Mouse (Mus musculus): ENCODE data around the gene Camta2. TPM values are rescaled to one million over a fixed set of nuclear protein-coding genes. Genes with fewer than 3 reads are reported as not detected.

Gene Camta2
- total RNA-seq, 2 experiments from 2014 or later: 238 to 261 TPM

DNA sequence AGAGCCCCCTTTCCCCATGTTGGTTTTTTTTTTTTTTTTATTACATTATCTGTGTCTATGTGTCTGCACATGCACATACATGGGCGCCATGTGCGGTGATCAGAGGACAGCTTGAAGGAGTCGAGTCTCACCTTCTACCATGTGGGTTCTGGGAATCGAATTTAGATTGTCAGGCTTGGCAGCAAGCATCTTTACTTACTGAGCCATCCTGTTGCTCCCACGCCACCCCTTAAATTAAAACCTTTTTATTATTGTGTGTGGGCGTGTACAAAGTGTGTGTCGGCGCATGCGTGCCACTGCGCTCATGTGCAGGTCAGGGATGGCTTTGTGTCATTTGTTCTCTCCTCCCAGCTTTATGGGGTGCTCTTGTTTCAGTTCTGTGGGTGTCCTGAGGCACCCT lies 23.1 kb upstream of the Camta2 start:
- Histone ChIP-seq H3K4me3 (no peak overlapping the region), H3K27ac (no peak overlapping the region)
- DNase-seq (ENCODE audit: extremely low spot score in 1 of 2, low spot score in 2 of 2): peak in 1 of 2 experiments; percentile 25
- no peak for TF ChIP-seq CTCF (IDR thresholded peaks at IDR 0.05)
- intact Hi-C loops (cut with DNase I): loop anchor here (5.0 kb wide), 1 partner anchor 39 kb away; no protein-coding TSS in a partner anchor

DNA sequence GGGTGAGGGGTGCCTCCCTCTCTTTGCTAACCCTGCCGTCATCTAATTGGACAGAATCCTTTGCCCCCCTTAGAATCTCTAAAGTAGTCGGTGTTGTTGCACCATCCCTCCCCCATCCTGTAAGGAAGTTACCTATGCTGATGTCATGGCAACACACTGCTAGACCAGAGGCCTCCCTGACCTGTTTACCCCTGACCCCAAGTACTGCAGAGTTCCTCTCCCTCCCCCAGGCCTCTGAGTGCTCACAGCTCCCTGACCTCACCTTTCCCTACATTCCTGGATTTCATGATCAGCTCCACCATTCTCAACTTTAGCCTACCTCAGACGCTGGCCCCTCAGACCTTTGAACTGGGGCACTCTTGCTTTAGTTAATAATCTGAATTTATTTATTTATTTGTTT lies 18.2 kb upstream of the Camta2 start:
- no peak for TF ChIP-seq CTCF (IDR thresholded peaks at IDR 0.05)
- no peak overlapping the region for H3K4me3 ChIP-seq
- intact Hi-C loops (cut with DNase I): no loop called here

DNA sequence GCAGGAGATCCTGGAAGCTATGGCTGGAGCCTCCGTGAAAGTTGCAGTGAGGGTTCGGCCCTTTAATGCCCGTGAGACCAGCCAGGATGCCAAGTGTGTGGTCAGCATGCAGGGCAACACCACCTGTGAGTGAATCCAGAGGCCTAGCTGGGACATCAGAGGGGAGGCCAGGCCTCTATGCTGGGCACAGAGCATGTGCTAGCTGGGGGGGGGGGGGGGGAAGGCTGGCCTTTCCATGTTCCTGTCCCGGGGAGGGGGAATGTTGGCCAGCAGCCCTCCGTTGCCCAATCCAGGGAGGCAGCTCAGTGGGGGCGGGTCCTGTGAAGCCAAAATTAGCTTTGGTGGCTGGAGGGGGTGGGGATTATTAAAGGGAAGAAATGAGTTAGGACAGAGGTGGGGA lies 14.9 kb upstream of the Camta2 start:
- Histone ChIP-seq H3K27ac (peak overlapping the region; percentile 99), H3K4me3 (peak overlapping the region; percentile 79)
- no peak for TF ChIP-seq CTCF (IDR thresholded peaks at IDR 0.05)
- DNase-seq (ENCODE audit: extremely low spot score in 1 of 2, low spot score in 2 of 2): no peak
- intact Hi-C loops (cut with DNase I): no loop called here

More for the DNA sequence above, 18.2 kb upstream of the Camta2 start:
- no peak for DNase-seq (ENCODE audit: extremely low spot score in 1 of 2, low spot score in 2 of 2)
- no peak overlapping the region for H3K27ac ChIP-seq

DNA sequence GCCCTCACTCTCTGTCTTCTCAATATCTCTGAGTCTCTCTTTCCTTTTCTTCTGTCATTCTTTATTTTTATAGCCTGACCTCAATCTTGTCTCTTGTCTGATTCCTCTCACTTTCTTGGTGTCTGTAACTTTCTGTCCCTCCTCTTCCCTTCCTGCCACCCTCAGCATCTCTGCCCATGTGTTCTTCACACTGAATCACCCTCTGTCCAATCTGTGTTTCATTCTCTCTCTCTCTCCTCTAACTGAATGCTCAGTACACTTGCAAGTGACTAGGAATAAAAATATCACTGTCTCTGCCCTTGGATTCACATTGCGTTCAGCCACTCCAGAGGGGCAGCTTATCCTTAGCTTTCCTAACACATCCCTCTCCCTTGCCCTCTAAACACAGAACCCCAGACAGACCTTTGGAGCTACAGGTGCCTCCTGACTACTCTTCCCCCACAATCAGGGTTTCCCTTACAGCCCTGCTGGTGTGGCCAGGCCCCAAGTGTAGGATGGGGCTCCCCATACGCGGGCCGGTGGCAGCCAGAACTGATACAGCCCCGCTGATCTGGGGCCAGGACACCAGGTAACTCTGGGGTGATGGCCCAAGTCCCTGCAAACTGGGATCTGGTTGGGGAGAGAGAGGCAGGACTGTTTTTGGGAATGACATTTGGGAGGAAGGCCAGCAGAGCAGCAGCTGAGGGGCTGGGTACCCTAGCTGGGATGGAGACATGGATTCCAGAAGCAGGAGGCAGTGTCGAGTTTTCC lies 14.3 kb upstream of the Camta2 start:
- intact Hi-C loops (cut with DNase I): loop anchor here (2.0 kb wide), 1 partner anchor 55 kb away; the partner anchor contains the start of genes Rnf167 and Slc25a11
- H3K4me3 ChIP-seq: peak overlapping the region; percentile 79
- no peak for DNase-seq (ENCODE audit: extremely low spot score in 1 of 2, low spot score in 2 of 2)
- peak overlapping the region; percentile 99 for H3K27ac ChIP-seq
- TF ChIP-seq CTCF (IDR thresholded peaks at IDR 0.05): no peak

DNA sequence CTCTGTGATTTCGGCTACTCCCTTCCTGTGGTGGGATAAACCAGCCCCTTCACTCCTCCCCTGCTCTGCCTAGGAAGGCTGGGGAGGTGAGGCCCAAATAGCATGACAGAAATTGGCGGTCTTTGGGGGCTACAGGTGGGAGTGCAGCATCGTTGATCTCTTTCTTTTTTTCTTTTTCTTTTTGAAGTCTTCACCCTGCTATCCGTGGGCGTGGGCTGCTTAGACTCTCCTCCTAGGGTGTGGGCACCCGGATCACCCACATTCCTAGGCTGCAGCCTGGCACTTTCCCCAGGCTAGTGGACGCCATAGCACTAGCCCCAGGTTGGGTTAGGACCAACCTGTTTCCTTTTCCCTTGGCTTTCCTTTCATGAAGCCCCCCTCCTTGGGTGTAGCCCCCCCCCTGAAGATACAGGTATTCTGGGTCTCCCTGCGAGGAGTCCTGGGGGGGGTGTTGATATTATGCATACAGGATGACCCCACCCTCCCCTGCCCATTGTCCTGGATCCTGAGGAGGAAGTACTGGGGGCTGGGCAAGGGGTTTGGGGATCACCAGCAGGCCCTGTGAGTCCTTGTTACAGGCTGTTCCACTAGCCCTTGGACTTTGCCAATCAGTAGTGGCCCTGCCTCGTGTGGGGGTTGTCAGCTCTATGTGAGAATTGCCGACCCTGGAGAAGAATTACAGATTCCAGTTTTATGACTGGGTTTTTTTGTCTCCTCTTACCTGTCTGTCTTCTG lies 13.5 kb upstream of the Camta2 start:
- Histone ChIP-seq H3K4me3 (peak overlapping the region; percentile 79), H3K27ac (peak overlapping the region; percentile 99)
- no peak for DNase-seq (ENCODE audit: extremely low spot score in 1 of 2, low spot score in 2 of 2)
- no peak for TF ChIP-seq CTCF (IDR thresholded peaks at IDR 0.05)
- intact Hi-C loops (cut with DNase I): loop anchor here (2.0 kb wide), 1 partner anchor 55 kb away; the partner anchor contains the start of genes Rnf167 and Slc25a11

DNA sequence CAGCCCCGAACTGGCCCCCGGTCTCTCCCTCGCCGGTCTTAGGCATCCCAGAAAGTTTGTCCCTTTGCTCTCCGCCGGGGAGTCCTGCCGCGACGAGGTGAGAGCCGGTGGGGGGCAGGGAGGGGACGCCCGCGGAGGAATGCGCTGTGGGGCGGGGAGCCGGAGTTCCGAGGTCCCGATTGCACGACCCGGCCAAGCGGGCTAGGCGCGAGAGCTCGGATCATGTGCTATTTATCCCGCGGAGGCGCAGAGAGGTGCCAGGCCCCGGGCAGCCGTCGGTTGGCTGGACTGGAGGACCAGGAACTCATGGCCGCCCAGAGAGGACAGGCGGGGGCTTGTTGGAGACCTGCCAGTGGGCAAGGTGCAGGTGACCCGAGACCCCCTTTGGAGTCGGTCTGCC lies 12.7 kb upstream of the Camta2 start:
- peak overlapping the region; percentile 79 for H3K4me3 ChIP-seq
- DNase-seq (ENCODE audit: extremely low spot score in 1 of 2, low spot score in 2 of 2): peak; percentile 55 to 58
- intact Hi-C loops (cut with DNase I): loop anchor here (1.0 to 2.0 kb wide), 2 partner anchors 12 to 54 kb away; partner anchors contain the start of genes Camta2, Rnf167 and Slc25a11
- peak overlapping the region; percentile 99 for H3K27ac ChIP-seq
- no peak for TF ChIP-seq CTCF (IDR thresholded peaks at IDR 0.05)

DNA sequence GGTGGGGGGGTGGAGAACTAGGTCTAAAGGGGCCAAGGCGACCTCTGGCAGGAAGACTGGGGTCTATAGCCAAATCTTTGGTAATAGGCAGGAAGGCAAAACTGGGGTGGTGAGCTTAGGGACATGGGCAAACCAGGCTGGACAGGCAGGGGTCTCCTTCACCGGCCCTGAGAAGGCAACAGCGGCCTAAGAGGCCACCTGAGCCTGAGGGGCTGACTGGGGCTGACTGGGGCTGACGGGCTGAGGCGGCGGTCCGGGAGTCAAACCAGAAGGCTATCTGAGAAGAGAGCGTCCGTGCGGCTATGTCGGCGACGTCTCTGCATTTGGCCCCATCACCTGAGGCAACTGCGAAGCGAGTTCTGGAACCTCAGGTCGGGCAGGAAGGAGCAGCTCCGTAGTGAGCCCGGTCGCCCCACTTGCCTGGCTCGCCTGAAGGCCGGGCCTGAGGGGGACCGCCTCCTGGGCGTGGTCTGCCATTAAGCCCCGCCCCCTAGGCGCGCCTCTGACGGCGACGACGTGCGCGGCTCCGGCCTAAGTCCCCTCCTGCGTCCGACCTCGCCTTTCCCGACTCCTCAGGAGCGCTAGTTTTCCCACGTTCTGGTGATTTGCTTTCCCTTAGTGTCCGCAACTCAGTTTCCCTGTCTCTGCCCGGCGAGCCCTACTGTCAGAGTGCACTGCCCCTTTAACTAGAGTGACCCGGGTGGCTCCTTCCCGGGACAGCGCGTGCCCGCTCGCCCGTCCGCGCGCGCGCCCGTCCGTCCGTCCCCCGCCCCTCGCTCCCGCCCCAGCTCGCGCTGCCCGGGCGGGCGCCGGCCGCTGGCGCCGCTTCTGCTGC lies 12.0 kb upstream of the Camta2 start, which contains the start of the genes Inca1 and Kif1c:
Gene Inca1 (minus strand): TSS at position 434 of the 835 bp plus-strand sequence.
Gene Kif1c (plus strand): TSS at position 827 of the 835 bp plus-strand sequence.
- H3K4me3 ChIP-seq: peak within 1 kb of the TSS; percentile 79
- peak; percentile 95 to 97 for DNase-seq (ENCODE audit: extremely low spot score in 1 of 2, low spot score in 2 of 2)
- H3K27ac ChIP-seq: peak within 1 kb of the TSS; percentile 99
- intact Hi-C loops (cut with DNase I): loop anchor here (1.0 to 2.0 kb wide), 2 partner anchors 12 to 53 kb away; partner anchors contain the start of genes Camta2, Rnf167 and Slc25a11
- no peak for TF ChIP-seq CTCF (IDR thresholded peaks at IDR 0.05)

DNA sequence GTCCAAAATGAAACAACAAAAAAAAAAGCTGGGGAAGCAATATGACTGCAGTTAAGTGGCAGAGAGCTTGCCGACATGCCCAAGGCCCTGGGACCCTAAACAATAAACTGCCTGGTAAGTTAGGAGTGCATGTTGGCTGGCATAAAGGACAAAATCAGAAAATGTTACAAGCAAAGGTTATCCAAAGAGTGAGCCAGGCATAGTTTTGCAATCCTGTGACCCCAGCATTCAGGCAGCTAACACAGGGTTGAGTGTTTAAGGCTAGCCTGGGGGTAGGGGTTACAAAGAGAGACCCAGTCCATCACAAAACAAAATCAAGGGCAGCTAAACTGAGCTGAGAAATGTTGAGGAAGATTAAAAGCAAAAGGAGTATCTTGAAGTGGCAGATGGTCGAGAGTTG lies 11.1 kb upstream of the Camta2 start:
- intact Hi-C loops (cut with DNase I): no loop called here
- TF ChIP-seq CTCF (IDR thresholded peaks at IDR 0.05): no peak

DNA sequence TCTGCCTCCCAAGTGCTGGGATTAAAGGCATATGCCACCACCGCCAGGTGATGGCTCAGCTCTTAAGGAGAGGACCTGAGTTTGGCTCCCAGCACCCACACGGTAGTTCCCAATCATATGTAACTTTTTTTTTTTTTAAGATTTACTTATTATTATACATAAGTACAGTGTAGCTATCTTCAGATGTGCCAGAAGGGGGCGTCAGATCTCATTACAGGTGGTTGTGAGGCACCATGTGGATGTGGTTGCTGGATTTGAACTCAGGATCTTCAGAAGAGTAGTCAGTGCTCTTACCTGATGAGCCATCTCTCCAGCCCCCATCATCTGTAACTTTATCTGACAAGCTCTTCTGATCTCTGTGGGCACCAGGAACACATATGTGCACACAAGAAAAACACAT lies 9.5 kb upstream of the Camta2 start:
- intact Hi-C loops (cut with DNase I): no loop called here
- TF ChIP-seq CTCF (IDR thresholded peaks at IDR 0.05): no peak; the same call in 1 of the 2 replicates
- H3K27ac ChIP-seq: no peak overlapping the region
- H3K4me3 ChIP-seq: no peak overlapping the region
- no peak for DNase-seq (ENCODE audit: extremely low spot score in 1 of 2, low spot score in 2 of 2)

More for the DNA sequence above, 11.1 kb upstream of the Camta2 start:
- DNase-seq (ENCODE audit: extremely low spot score in 1 of 2, low spot score in 2 of 2): no peak
- Histone ChIP-seq H3K27ac (no peak overlapping the region), H3K4me3 (no peak overlapping the region)

DNA sequence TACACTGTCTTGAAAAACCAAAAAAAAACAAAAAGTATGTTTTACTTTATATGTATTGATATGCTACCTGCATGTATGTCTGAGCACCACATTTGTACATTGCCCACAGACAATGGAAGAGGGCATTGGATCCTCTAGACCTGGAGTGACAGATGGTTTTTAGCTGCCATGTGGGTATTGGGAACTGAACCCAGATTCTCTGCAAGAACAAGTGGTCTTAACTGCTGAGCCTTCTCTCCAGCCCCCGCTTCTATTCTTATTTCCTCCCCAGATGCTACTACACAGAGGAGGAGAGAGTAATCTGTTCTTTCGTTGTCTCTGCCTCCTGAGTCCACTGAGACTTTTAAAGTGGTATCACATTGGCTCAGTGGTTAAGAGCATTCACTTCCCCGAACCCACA lies 5.6 kb upstream of the Camta2 start:
- no peak for TF ChIP-seq CTCF (IDR thresholded peaks at IDR 0.05)
- Histone ChIP-seq H3K4me3 (no peak overlapping the region), H3K27ac (no peak overlapping the region)
- intact Hi-C loops (cut with DNase I): no loop called here
- DNase-seq (ENCODE audit: extremely low spot score in 1 of 2, low spot score in 2 of 2): no peak

DNA sequence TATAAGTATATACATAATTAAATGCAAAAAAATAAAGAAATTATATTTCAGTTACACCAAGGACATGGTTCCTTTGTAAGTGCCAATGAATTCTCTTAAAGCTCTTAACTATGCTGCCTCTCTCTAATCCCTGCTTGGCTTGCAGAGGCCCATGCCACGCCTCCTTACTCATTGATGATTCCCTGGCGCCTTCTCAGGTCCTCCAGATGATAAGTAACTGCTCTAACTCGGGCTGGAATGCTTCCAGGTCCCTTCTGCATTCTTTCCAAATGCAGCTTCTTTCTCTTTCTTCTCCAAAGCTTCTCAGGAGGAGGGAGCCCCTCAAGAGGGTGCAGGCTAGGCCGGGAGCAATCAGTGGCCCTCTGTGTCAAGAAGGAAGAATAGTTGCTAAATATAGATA lies 1.7 kb upstream of the Camta2 start:
- Histone ChIP-seq H3K4me3 (no peak overlapping the region), H3K27ac (no peak overlapping the region)
- intact Hi-C loops (cut with DNase I): no loop called here
- no peak for TF ChIP-seq CTCF (IDR thresholded peaks at IDR 0.05)
- no peak for DNase-seq (ENCODE audit: extremely low spot score in 1 of 2, low spot score in 2 of 2)
